Mouse (Mus musculus) embryonic fibroblast, embryonic 13.5 days (primary cell): ENCODE data around the gene Teddm1b.

ENCODE experiments used
- CTCF ChIP-seq: IDR thresholded peaks from 2 replicates; pipeline ENCODE4 v1.5.1; 2011; ENCODE audit warnings: mild to moderate bottlenecking, control low read depth, low read length, moderate library complexity, borderline replicate concordance; ENCODE audit not compliant: insufficient read depth
- POLR2A ChIP-seq: IDR thresholded peaks from 2 replicates; pipeline ENCODE4 v1.6.1; 2011; ENCODE audit warnings: low read depth, mild to moderate bottlenecking, control low read depth, low read length, moderate library complexity

DNA sequence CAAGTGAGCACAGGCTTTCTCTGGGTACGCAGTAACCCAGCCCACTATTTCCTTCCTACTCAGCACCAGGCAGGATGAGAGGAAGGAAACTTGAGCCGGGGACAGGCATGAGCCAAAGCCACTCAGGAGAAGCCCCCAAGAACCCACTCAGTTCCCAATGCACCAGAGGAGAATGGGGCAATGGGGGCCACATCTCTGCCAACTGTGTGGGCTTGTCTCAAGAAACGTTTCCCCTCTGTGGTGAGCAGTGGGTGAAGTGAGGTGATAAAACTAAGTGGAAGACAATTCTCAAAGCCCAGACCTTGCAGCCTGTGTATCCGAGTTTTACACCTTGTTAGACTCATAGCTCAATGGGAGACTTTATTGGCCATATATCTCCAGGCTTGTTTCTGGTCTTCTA is 17.3 kb downstream of the Teddm1b start, which contains the start of gene Teddm1a:
- no peak for TF ChIP-seq POLR2A
- no peak for TF ChIP-seq CTCF
